Mouse (Mus musculus): ENCODE data around the gene Ly6g6f.

GRCm38 (mm10) chr17:35051156-35052086 lies 34.0 kb downstream of the Ly6g6f start:
- TF ChIP-seq EP300 (optimal IDR thresholded peaks at IDR 0.05): no peak
- TF ChIP-seq CTCF (IDR thresholded peaks at IDR 0.05; ENCODE audit: low read depth): 0 out of 2 replicates have a peak, but pooled peaks have one; percentile 2

Measured in stomach, postnatal 0 days (tissue).